Mouse (Mus musculus): ENCODE measurements at regions not wholly inside any gene's neighbourhood (a gene's known extent, or its start where the extent isn't known, plus 50 kb on each side); places are given as distances from the start of the nearest gene placed in this dataset.

DNA sequence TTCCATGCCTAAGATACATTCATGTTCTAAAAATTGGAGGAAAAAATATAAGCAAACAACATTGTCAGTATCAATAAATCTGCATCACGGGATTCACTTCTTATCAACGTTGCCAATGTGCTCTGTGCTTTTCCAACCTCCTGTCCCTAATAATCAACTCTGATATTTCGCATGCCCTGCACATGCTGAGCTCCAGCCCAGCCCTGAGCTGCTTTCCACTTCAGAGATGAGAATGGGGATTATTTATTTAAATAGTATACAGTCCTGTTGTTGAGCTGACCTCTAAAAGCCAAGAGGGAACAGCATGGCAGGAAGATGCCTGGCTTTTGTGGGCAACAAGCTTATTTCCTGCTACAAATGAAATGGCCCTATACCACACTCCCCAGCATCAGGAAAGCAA, 786.2 kb downstream of the Car8 start:
- Histone ChIP-seq H3K4me2 (ENCODE audit: low read depth, low read length, severe bottlenecking) (no peak overlapping the region), H3K27me3 (ENCODE audit: control insufficient read depth, insufficient read depth, low read length) (no peaks in the 10 kb centered on the region), H3K9ac (ENCODE audit: low read length) (no peak overlapping the region), H3K36me3 (ENCODE audit: control insufficient read depth, insufficient read depth, low read length) (no peaks in the 10 kb centered on the region), H3K9me3 (ENCODE audit: control insufficient read depth, low read length) (no peaks in the 10 kb centered on the region), H3K27ac (ENCODE audit: low read depth, low read length) (no peak overlapping the region), H3K4me1 (replicated peaks; ENCODE audit: control insufficient read depth, insufficient read depth, low read length) (no peaks in the 10 kb centered on the region), H3K4me3 (ENCODE audit: low read depth, low read length) (no peak overlapping the region)
- WGBS: 81% methylated on average over 3 of the region's 3 CpGs
- no peak for DNase-seq (ENCODE audit: low spot score)
- no peak for ATAC-seq (replicated peaks; ENCODE audit: low FRiP score)

DNA sequence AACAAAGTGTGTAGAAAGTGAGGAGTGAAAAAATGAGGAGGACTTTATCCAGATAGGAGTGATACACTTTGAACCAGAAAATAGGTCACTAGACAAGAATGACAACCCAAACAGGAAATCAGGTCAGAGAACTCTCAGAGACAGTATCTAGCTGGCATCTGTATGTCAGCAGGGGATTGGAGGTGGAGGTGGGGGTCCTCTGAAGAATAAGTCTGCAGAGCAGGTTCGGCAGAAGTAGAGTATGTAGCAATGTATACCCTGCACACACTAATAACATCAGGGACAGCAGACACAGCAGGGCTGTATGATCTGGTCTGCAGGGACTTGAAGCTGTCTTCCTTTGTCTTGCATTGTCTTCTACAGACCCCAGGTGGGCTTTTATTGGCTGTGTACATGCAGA, 787.9 kb downstream of the Car8 start:
- no peak for ATAC-seq (replicated peaks; ENCODE audit: low FRiP score)
- no peaks in the 10 kb centered on the region for H3K27me3 ChIP-seq (ENCODE audit: control insufficient read depth, insufficient read depth, low read length)
- WGBS: 50% methylated on average over 1 of the region's 1 CpGs
- H3K9ac ChIP-seq (ENCODE audit: low read length): no peak overlapping the region
- DNase-seq (ENCODE audit: low spot score): no peak
- no peaks in the 10 kb centered on the region for H3K36me3 ChIP-seq (ENCODE audit: control insufficient read depth, insufficient read depth, low read length)
- no peak overlapping the region for H3K27ac ChIP-seq (ENCODE audit: low read depth, low read length)
- H3K9me3 ChIP-seq (ENCODE audit: control insufficient read depth, low read length): no peaks in the 10 kb centered on the region
- no peaks in the 10 kb centered on the region for H3K4me1 ChIP-seq (replicated peaks; ENCODE audit: control insufficient read depth, insufficient read depth, low read length)
- H3K4me3 ChIP-seq (ENCODE audit: low read depth, low read length): no peak overlapping the region
- H3K4me2 ChIP-seq (ENCODE audit: low read depth, low read length, severe bottlenecking): no peak overlapping the region

DNA sequence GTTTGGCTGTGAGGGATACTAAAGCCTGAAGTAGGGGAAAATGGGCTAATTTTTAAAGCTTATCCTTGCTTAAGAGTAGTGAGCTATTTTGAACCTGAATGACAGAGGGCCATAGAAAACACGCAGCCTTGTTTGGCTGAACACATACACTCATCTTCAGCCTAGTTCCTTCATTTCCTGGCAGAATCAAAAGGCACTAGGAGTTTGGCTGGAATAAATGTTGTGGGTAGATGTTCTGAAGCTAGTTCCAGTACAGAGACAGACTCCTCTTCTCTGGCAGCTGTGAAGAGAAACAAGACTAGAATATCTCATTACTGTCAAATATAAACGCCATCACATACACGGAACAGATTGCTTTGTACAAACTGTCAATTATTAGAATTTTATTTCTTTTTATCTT, 809.5 kb downstream of the Car8 start:
- 90% methylated on average over 3 of the region's 3 CpGs for WGBS
- H3K27me3 ChIP-seq (ENCODE audit: control insufficient read depth, insufficient read depth, low read length): no peaks in the 10 kb centered on the region
- DNase-seq (ENCODE audit: low spot score) (no peak), ATAC-seq (replicated peaks; ENCODE audit: low FRiP score) (no peak)
- no peak overlapping the region for H3K4me3 ChIP-seq (ENCODE audit: low read depth, low read length)
- no peak overlapping the region for H3K4me2 ChIP-seq (ENCODE audit: low read depth, low read length, severe bottlenecking)
- H3K4me1 ChIP-seq (replicated peaks; ENCODE audit: control insufficient read depth, insufficient read depth, low read length): no peaks in the 10 kb centered on the region
- H3K9me3 ChIP-seq (ENCODE audit: control insufficient read depth, low read length): no peaks in the 10 kb centered on the region
- H3K9ac ChIP-seq (ENCODE audit: low read length): no peak overlapping the region
- H3K27ac ChIP-seq (ENCODE audit: low read depth, low read length): no peak overlapping the region
- H3K36me3 ChIP-seq (ENCODE audit: control insufficient read depth, insufficient read depth, low read length): no peaks in the 10 kb centered on the region

DNA sequence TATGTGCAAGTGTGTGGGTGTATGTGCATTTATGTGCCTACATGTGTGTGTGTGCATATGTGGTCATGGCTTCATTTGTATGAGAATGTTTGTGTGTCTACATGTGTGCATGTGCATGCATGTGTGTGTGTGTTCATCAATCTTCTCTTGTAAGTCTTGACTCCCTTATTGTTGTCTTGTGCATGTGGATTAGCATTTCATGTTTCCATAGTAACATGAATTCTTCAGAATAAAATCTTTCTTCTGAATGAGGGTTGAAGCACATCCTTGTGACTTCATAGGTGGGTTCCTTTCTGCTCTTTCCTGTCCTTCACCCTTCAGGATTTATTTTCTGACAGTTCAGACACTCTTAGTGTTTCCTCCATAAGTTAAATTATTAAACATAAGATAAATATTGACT, 814.8 kb downstream of the Car8 start:
- DNase-seq (ENCODE audit: low spot score) (no peak), ATAC-seq (replicated peaks; ENCODE audit: low FRiP score) (no peak)
- no peak overlapping the region for H3K4me3 ChIP-seq (ENCODE audit: low read depth, low read length)
- no peak overlapping the region for H3K4me2 ChIP-seq (ENCODE audit: low read depth, low read length, severe bottlenecking)
- H3K27me3 ChIP-seq (ENCODE audit: control insufficient read depth, insufficient read depth, low read length): no peaks in the 10 kb centered on the region
- H3K27ac ChIP-seq (ENCODE audit: low read depth, low read length): no peak overlapping the region
- H3K36me3 ChIP-seq (ENCODE audit: control insufficient read depth, insufficient read depth, low read length): no peaks in the 10 kb centered on the region
- H3K9me3 ChIP-seq (ENCODE audit: control insufficient read depth, low read length): no peaks in the 10 kb centered on the region
- H3K4me1 ChIP-seq (replicated peaks; ENCODE audit: control insufficient read depth, insufficient read depth, low read length): no peaks in the 10 kb centered on the region
- H3K9ac ChIP-seq (ENCODE audit: low read length): no peak overlapping the region

DNA sequence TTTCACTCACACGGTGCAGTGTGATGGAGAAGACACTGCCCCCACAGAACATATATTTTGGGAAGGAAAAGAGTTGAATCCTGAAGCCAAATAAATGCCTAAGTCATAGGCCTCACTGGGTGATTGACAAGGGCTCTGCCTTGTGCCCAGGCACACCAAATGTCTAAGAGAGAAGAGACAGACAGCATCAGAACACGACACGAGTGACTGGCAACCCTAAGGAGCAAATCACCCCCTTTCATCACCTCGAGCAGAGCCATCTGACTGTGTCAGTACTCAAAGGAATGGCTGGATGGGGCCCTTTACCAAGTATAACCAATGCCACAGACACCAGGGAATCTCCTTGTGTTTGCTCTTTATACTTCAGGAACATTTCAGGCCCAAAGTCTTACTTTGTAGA, 815.6 kb downstream of the Car8 start:
- H3K9ac ChIP-seq (ENCODE audit: low read length): no peak overlapping the region
- no peaks in the 10 kb centered on the region for H3K27me3 ChIP-seq (ENCODE audit: control insufficient read depth, insufficient read depth, low read length)
- DNase-seq (ENCODE audit: low spot score) (no peak), ATAC-seq (replicated peaks; ENCODE audit: low FRiP score) (no peak)
- H3K4me3 ChIP-seq (ENCODE audit: low read depth, low read length): no peak overlapping the region
- no peak overlapping the region for H3K4me2 ChIP-seq (ENCODE audit: low read depth, low read length, severe bottlenecking)
- H3K4me1 ChIP-seq (replicated peaks; ENCODE audit: control insufficient read depth, insufficient read depth, low read length): no peaks in the 10 kb centered on the region
- no peaks in the 10 kb centered on the region for H3K9me3 ChIP-seq (ENCODE audit: control insufficient read depth, low read length)
- 77% methylated on average over 4 of the region's 4 CpGs for WGBS
- no peak overlapping the region for H3K27ac ChIP-seq (ENCODE audit: low read depth, low read length)
- H3K36me3 ChIP-seq (ENCODE audit: control insufficient read depth, insufficient read depth, low read length): no peaks in the 10 kb centered on the region

DNA sequence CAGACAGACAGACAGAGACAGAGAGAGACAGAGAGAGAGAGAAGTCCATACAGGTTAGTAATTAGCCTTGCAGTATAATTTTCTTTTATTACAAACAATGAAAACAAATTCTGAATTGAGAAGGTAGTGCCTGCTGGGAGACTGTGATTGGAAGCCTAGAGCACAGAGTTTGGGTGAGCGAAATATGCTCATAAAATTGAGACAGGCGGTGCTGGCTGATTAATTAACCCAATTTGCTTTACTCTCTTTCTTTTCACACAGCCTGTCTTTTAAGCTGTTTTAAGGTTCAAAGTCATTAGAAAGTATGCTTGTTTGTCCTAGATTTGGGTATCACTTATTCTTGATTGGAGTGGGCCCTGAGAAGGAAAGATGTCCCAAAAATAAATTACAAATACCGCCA, 816.1 kb downstream of the Car8 start:
- Histone ChIP-seq H3K9ac (ENCODE audit: low read length) (no peak overlapping the region), H3K4me3 (ENCODE audit: low read depth, low read length) (no peak overlapping the region), H3K4me1 (replicated peaks; ENCODE audit: control insufficient read depth, insufficient read depth, low read length) (no peaks in the 10 kb centered on the region), H3K36me3 (ENCODE audit: control insufficient read depth, insufficient read depth, low read length) (no peaks in the 10 kb centered on the region), H3K27me3 (ENCODE audit: control insufficient read depth, insufficient read depth, low read length) (no peaks in the 10 kb centered on the region), H3K4me2 (ENCODE audit: low read depth, low read length, severe bottlenecking) (no peak overlapping the region), H3K27ac (ENCODE audit: low read depth, low read length) (no peak overlapping the region), H3K9me3 (ENCODE audit: control insufficient read depth, low read length) (no peaks in the 10 kb centered on the region)
- WGBS: 90% methylated on average over 3 of the region's 3 CpGs
- ATAC-seq (replicated peaks; ENCODE audit: low FRiP score) (no peak), DNase-seq (ENCODE audit: low spot score) (no peak)

DNA sequence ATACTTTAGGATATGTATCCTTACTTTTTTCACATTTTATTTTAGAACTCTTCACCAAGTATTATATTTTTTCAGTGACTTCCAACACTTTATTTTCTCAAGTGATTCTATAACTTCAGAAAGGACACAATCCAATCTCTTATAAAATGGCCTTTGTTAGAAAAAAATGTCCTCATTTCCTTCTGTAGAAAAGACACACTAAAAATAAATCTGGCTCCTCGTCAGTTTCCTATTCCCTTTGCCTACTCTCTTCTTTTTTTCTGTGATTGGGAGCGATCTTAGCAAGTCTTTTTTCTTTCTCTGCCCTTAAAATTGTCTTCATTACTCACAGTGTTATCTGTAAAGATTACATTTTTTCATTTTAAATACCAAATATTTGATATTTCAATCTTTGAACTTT, 824.5 kb downstream of the Car8 start:
- H3K9me3 ChIP-seq (ENCODE audit: control insufficient read depth, low read length): no peaks in the 10 kb centered on the region
- H3K27me3 ChIP-seq (ENCODE audit: control insufficient read depth, insufficient read depth, low read length): no peaks in the 10 kb centered on the region
- no peak overlapping the region for H3K4me2 ChIP-seq (ENCODE audit: low read depth, low read length, severe bottlenecking)
- no peaks in the 10 kb centered on the region for H3K36me3 ChIP-seq (ENCODE audit: control insufficient read depth, insufficient read depth, low read length)
- WGBS: 85% methylated on average over 2 of the region's 2 CpGs
- no peaks in the 10 kb centered on the region for H3K4me1 ChIP-seq (replicated peaks; ENCODE audit: control insufficient read depth, insufficient read depth, low read length)
- ATAC-seq (replicated peaks; ENCODE audit: low FRiP score) (no peak), DNase-seq (ENCODE audit: low spot score) (no peak)
- H3K4me3 ChIP-seq (ENCODE audit: low read depth, low read length): no peak overlapping the region
- H3K9ac ChIP-seq (ENCODE audit: low read length): no peak overlapping the region
- no peak overlapping the region for H3K27ac ChIP-seq (ENCODE audit: low read depth, low read length)

DNA sequence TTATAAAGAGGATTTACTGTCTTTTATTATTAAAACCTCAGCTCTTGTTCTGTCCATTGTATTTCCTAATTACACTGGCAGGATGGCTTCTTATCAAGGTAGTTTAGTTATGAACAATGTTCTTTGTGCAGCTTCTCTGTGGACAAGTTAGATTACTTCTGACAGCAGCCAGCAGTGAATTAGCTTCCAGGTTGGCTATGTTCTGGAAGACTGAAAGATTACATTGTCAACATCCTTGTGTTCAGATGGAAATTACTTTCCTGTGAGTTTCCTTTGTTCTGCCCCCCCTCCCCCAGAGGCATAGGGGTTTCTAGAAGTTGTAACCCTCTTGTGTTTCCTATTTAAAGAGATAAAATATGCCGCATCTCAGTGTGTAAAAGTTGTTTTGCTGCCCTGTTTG, 846.1 kb downstream of the Car8 start:
- no peaks in the 10 kb centered on the region for H3K36me3 ChIP-seq (ENCODE audit: control insufficient read depth, insufficient read depth, low read length)
- no peak for DNase-seq (ENCODE audit: low spot score)
- H3K4me1 ChIP-seq (replicated peaks; ENCODE audit: control insufficient read depth, insufficient read depth, low read length): no peaks in the 10 kb centered on the region
- no peak overlapping the region for H3K4me3 ChIP-seq (ENCODE audit: low read depth, low read length)
- no peak overlapping the region for H3K4me2 ChIP-seq (ENCODE audit: low read depth, low read length, severe bottlenecking)
- no peak overlapping the region for H3K27ac ChIP-seq (ENCODE audit: low read depth, low read length)
- WGBS: 68% methylated on average over 1 of the region's 1 CpGs
- ATAC-seq (replicated peaks; ENCODE audit: low FRiP score): no peak
- H3K9me3 ChIP-seq (ENCODE audit: control insufficient read depth, low read length): no peaks in the 10 kb centered on the region
- H3K9ac ChIP-seq (ENCODE audit: low read length): no peak overlapping the region
- H3K27me3 ChIP-seq (ENCODE audit: control insufficient read depth, insufficient read depth, low read length): no peaks in the 10 kb centered on the region

DNA sequence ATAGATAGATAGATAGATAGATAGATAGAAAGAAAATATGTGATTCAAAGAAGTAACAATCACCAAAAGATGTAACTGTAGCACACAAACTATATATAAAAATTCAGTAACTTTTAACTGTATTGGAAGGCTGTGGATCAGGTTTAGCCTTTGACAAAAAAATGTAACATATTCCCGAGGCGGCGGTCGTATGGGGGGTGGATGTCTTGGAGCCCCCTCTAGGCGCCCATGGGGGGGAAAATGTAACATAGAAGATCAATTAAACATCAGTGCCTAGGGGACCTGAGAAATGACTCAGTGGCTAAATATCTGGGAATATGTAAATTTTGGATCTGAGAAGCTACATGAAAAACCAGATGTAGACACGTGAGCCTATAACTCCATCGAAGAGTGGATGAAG, 847.2 kb downstream of the Car8 start:
- ATAC-seq (replicated peaks; ENCODE audit: low FRiP score): no peak
- Histone ChIP-seq H3K9ac (ENCODE audit: low read length) (no peak overlapping the region), H3K27me3 (ENCODE audit: control insufficient read depth, insufficient read depth, low read length) (no peaks in the 10 kb centered on the region), H3K4me2 (ENCODE audit: low read depth, low read length, severe bottlenecking) (no peak overlapping the region), H3K36me3 (ENCODE audit: control insufficient read depth, insufficient read depth, low read length) (no peaks in the 10 kb centered on the region), H3K4me1 (replicated peaks; ENCODE audit: control insufficient read depth, insufficient read depth, low read length) (no peaks in the 10 kb centered on the region), H3K9me3 (ENCODE audit: control insufficient read depth, low read length) (no peaks in the 10 kb centered on the region), H3K4me3 (ENCODE audit: low read depth, low read length) (no peak overlapping the region), H3K27ac (ENCODE audit: low read depth, low read length) (no peak overlapping the region)
- 85% methylated on average over 7 of the region's 7 CpGs for WGBS
- peak; percentile 79 for DNase-seq (ENCODE audit: low spot score)

All from forebrain, embryonic 11.5 days (tissue).